35 mouse cellular contexts compared by ENCODE assay signal in the genomic region with DNA sequence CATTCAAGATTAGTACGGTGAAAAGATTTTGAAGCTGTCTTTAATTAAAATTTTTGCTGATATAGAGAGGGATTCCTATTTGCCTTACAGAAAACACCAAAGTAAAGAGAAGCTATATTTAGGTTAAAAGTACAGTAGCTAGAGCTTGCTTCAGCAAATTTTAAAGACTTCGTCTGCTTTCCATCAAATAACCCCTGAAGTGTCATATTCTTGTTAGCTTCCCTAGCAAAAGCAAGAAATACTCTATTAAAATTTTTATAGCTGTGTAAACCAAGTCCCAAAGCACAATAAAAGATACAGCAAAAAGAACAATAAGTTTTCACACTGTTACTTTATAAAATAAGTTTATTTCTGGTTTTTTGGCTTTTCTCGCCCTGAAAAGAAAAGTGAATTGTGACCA.
"Had no signal": no experiment of that assay in that cellular context is flagged by ENCODE, and none has a peak within 500 bp of the region (broad histone marks: within the 10 kb centered on the region; RNA-seq: fewer than 3 reads in every experiment).

No protein-coding gene starts in this region.

- H3K4me1 ChIP-seq: heart, embryonic 10.5 days; heart, embryonic 12.5 days; heart, embryonic 13.5 days; heart, embryonic 15.5 days; hindbrain, embryonic 10.5 days; hindbrain, embryonic 12.5 days; hindbrain, embryonic 13.5 days; hindbrain, embryonic 15.5 days; intestine, embryonic 15.5 days; kidney, embryonic 15.5 days had no signal

- H3K4me2 ChIP-seq: heart, embryonic 11.5 days; heart, embryonic 12.5 days; heart, embryonic 13.5 days; heart, embryonic 15.5 days; hindbrain, embryonic 12.5 days; hindbrain, embryonic 13.5 days; hindbrain, embryonic 14.5 days; hindbrain, embryonic 15.5 days; intestine, embryonic 15.5 days; kidney, embryonic 15.5 days had no signal

- H3K9ac ChIP-seq: heart, embryonic 12.5 days; heart, embryonic 13.5 days; heart, embryonic 15.5 days; hindbrain, embryonic 12.5 days; hindbrain, embryonic 13.5 days; hindbrain, embryonic 14.5 days; hindbrain, embryonic 15.5 days; intestine, embryonic 15.5 days; kidney, embryonic 15.5 days had no signal

- H3K36me3 ChIP-seq: heart, embryonic 10.5 days; heart, embryonic 12.5 days; heart, embryonic 13.5 days; heart, embryonic 15.5 days; hindbrain, embryonic 10.5 days; hindbrain, embryonic 12.5 days; hindbrain, embryonic 13.5 days; hindbrain, embryonic 15.5 days; intestine, embryonic 15.5 days; kidney, embryonic 15.5 days had no signal

- H3K27ac ChIP-seq: heart, embryonic 10.5 days; heart, embryonic 13.5 days; heart, embryonic 15.5 days; hindbrain, embryonic 10.5 days; hindbrain, embryonic 12.5 days; hindbrain, embryonic 13.5 days; hindbrain, embryonic 14.5 days; hindbrain, embryonic 15.5 days; hindbrain, postnatal 0 days; intestine, embryonic 15.5 days; kidney, embryonic 15.5 days; kidney, postnatal 0 days; layer of hippocampus, adult 2 months had no signal

- H3K27me3 ChIP-seq: heart, embryonic 12.5 days; heart, embryonic 13.5 days; heart, embryonic 15.5 days; hindbrain, embryonic 12.5 days; hindbrain, embryonic 13.5 days; hindbrain, embryonic 15.5 days; intestine, embryonic 15.5 days; kidney, embryonic 15.5 days had no signal

- DNase-seq: heart, postnatal 10 days; heart, postnatal 14 days; heart, postnatal 36 days; heart, postnatal 4 days; kidney, adult 11 months; kidney, adult 18-20 months; kidney, adult 2 months; kidney, adult 8-10 months; kidney, adult 9 months; kidney, postnatal 10 days; kidney, postnatal 14 days; kidney, postnatal 25 days; kidney, postnatal 36 days; kidney, postnatal 4 days; layer of hippocampus, adult 9-11 months; layer of hippocampus, postnatal 36 days had no signal

- ATAC-seq: hindbrain, embryonic 16.5 days; hindbrain, postnatal 0 days; inflammation-experienced regulatory T-cells, adult 6 months; intestine, embryonic 15.5 days; intestine, embryonic 16.5 days; intestine, postnatal 0 days had no signal

- H3K9me3 ChIP-seq: heart, embryonic 10.5 days; heart, embryonic 12.5 days; heart, embryonic 13.5 days; heart, embryonic 15.5 days; hindbrain, embryonic 10.5 days; hindbrain, embryonic 12.5 days; hindbrain, embryonic 13.5 days; hindbrain, embryonic 15.5 days; intestine, embryonic 15.5 days; kidney, embryonic 15.5 days had no signal

- H3K4me3 ChIP-seq: heart, embryonic 10.5 days; heart, embryonic 12.5 days; heart, embryonic 13.5 days; heart, embryonic 15.5 days; hindbrain, embryonic 10.5 days; hindbrain, embryonic 12.5 days; hindbrain, embryonic 13.5 days; hindbrain, embryonic 15.5 days; intestine, embryonic 15.5 days; kidney, embryonic 15.5 days; layer of hippocampus, adult 2 months had no signal
